Mouse (Mus musculus): ENCODE measurements at regions not wholly inside any gene's neighbourhood (a gene's known extent, or its start where the extent isn't known, plus 50 kb on each side); places are given as distances from the start of the nearest gene placed in this dataset.

DNA sequence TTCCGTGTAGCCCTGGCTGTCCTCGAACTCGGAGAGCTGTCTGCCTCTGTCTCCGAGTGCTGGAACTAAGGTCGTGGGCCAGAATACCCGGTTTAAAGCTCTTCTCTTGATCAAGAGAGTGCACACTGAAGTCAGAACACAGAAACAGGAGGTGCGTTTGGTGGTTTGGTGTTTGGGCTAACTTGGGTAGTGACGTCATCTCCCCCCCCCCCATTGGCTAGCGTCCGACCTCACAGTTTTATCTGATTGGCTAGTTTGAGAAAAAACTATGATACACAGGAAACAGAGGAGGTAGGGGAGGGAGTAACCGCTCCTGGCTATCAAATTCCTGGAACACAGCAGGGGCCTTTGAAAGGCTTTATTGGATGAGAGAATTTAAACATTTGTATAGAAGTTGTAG is 60.2 kb upstream of the Pim1 start:
- TF ChIP-seq TAL1 (IDR thresholded peaks at IDR 0.05; ENCODE audit: low read length) (no peak), POLR2AphosphoS5 (IDR thresholded peaks at IDR 0.05; ENCODE audit: borderline replicate concordance, low read depth, low read length) (no peak), RCOR1 (IDR thresholded peaks at IDR 0.05; ENCODE audit: low read depth, low read length) (0 out of 2 replicates have a peak, but pooled peaks have one; percentile 12)
- H3K9me3 ChIP-seq (replicated peaks; ENCODE audit: insufficient read depth, low read length) = no peaks in the 10 kb centered on the region
- H3K4me3 ChIP-seq (ENCODE audit: control insufficient read depth in 1 of 2, insufficient read depth in 1 of 2, low read depth in 2 of 2, low read length in 2 of 2) = no peak overlapping the region
- DNase-seq (ENCODE audit: low read depth, low spot score) = peak; percentile 32
- H3K4me1 ChIP-seq (ENCODE audit: control insufficient read depth in 1 of 2, insufficient read depth in 2 of 2, low read length in 2 of 2) = peaks cover 3 to 21% of the 10 kb centered on the region in 2 experiments; a peak in 3 of 4 replicates
- no peak overlapping the region for H3K9ac ChIP-seq (ENCODE audit: control insufficient read depth, low read depth, low read length, poor library complexity, severe bottlenecking)
- H3K79me2 ChIP-seq (ENCODE audit: control insufficient read depth, insufficient read depth, low read length, poor library complexity) = no peaks in the 10 kb centered on the region
- H3K36me3 ChIP-seq (ENCODE audit: control insufficient read depth in 1 of 2, insufficient read depth in 2 of 2, low read length in 2 of 2) = peaks cover 0 to 13% of the 10 kb centered on the region in 2 experiments; a peak in 2 of 4 replicates
- H3K27ac ChIP-seq (ENCODE audit: control insufficient read depth, low read depth, low read length) = no peak overlapping the region
- H3K27me3 ChIP-seq (ENCODE audit: control insufficient read depth in 1 of 2, insufficient read depth in 2 of 2, low read length in 2 of 2) = no peaks in the 10 kb centered on the region

DNA sequence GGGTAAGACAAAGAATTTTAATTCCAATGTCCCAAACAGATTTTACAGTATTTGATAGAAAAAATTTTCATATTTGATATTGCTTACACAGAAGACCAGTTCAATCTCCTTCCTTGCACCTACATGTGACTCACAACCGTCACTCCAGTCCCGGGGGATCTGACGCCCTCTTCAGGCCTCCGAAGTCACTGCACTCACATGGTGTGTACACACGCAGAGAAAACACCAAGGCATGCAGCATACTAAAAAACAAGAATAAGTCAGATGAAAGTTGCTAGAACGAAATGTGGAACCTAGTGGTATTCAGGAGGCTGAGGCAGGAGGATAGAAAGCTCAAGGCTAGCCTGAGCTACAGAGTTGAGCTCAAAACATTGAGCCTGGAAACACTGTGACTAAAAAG is 59.7 kb upstream of the Pim1 start:
- H3K27ac ChIP-seq (ENCODE audit: control insufficient read depth, low read depth, low read length) = no peak overlapping the region
- peaks cover 3 to 25% of the 10 kb centered on the region in 2 experiments; a peak in 3 of 4 replicates for H3K4me1 ChIP-seq (ENCODE audit: control insufficient read depth in 1 of 2, insufficient read depth in 2 of 2, low read length in 2 of 2)
- TF ChIP-seq MYB (IDR thresholded peaks at IDR 0.05; ENCODE audit: low read depth, low read length) (no peak), CTCF (IDR thresholded peaks at IDR 0.05 in 2 of 3, conservative IDR thresholded peaks at IDR 0.05 in 1 of 3; ENCODE audit: control insufficient read depth in 1 of 3, insufficient read depth in 1 of 3, low read depth in 2 of 3, low read length in 3 of 3, poor library complexity in 1 of 3, severe bottlenecking in 1 of 3) (peak in 2 of 3 experiments; percentile 16 to 17; a peak in 3 of 6 replicates), CHD2 (IDR thresholded peaks at IDR 0.05; ENCODE audit: low read length) (no peak)
- H3K9ac ChIP-seq (ENCODE audit: control insufficient read depth, low read depth, low read length, poor library complexity, severe bottlenecking) = no peak overlapping the region
- no peak overlapping the region for H3K4me3 ChIP-seq (ENCODE audit: control insufficient read depth in 1 of 2, insufficient read depth in 1 of 2, low read depth in 2 of 2, low read length in 2 of 2)
- no peaks in the 10 kb centered on the region for H3K27me3 ChIP-seq (ENCODE audit: control insufficient read depth in 1 of 2, insufficient read depth in 2 of 2, low read length in 2 of 2)
- H3K9me3 ChIP-seq (replicated peaks; ENCODE audit: insufficient read depth, low read length) = no peaks in the 10 kb centered on the region
- no peak for DNase-seq (ENCODE audit: low read depth, low spot score)
- H3K79me2 ChIP-seq (ENCODE audit: control insufficient read depth, insufficient read depth, low read length, poor library complexity) = no peaks in the 10 kb centered on the region
- peaks cover 0 to 13% of the 10 kb centered on the region in 2 experiments; a peak in 2 of 4 replicates for H3K36me3 ChIP-seq (ENCODE audit: control insufficient read depth in 1 of 2, insufficient read depth in 2 of 2, low read length in 2 of 2)

DNA sequence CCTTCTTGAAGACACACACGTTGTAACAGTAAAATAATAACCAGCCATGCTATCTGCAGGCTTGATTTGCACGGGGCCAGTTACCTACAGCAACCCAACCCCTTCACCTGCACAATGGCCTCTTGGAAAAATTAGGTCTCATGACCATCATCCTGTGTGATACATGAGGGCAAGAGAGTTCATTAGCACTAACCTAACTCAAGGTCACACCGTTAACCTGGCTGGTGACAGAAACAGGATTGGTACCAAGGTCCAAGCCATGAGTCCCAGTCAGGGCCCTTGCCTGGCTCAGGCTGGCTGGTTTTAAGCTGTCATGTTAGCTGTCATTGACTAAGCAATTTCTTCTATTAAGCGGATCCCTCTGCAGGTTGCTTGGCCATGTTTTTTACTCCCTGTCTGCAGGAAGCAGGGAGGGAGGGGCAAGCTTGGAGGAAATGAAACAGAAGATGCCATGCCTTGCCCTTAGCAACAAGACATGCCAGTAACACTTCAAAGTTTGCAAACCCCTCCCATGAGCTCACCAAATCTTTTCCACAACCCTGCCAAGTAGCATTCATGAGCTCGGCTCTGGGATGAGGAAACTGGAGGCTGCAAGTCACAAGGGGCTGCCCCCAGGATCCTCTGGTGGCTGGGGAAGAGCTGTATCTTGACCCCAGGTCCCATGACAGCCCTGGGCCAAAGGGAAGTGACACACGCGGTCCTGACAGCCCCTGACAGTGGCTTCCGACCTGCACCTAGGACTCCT is 58.8 kb upstream of the Pim1 start:
- no peak for DNase-seq (ENCODE audit: low read depth, low spot score)
- H3K79me2 ChIP-seq (ENCODE audit: control insufficient read depth, insufficient read depth, low read length, poor library complexity) = no peaks in the 10 kb centered on the region
- TF ChIP-seq EP300 (IDR thresholded peaks at IDR 0.05; ENCODE audit: low read depth in 1 of 2, low read length in 2 of 2) = no peak
- TF ChIP-seq SIN3A (IDR thresholded peaks at IDR 0.05; ENCODE audit: low read length) = no peak
- no peak for TF ChIP-seq ZNF384 (IDR thresholded peaks at IDR 0.05; ENCODE audit: low read depth, low read length)
- TF ChIP-seq POLR2AphosphoS2 (IDR thresholded peaks at IDR 0.05; ENCODE audit: low read length) = no peak
- TF ChIP-seq POLR2AphosphoS5 (IDR thresholded peaks at IDR 0.05; ENCODE audit: borderline replicate concordance, low read depth, low read length) = no peak
- no peak for TF ChIP-seq BHLHE40 (IDR thresholded peaks at IDR 0.05; ENCODE audit: borderline replicate concordance, low read depth, low read length)
- no peak for TF ChIP-seq KAT2A (conservative IDR thresholded peaks at IDR 0.05; ENCODE audit: low read depth, low read length)
- TF ChIP-seq NRF1 (IDR thresholded peaks at IDR 0.05; ENCODE audit: insufficient read depth, low read depth, low read length, poor library complexity, severe bottlenecking) = no peak
- TF ChIP-seq ETS1 (IDR thresholded peaks at IDR 0.05; ENCODE audit: low read depth, low read length) = no peak
- TF ChIP-seq MYC (IDR thresholded peaks at IDR 0.05; ENCODE audit: low read depth, low read length) = no peak
- TF ChIP-seq UBTF (IDR thresholded peaks at IDR 0.05; ENCODE audit: borderline replicate concordance, insufficient read depth, low read depth, low read length) = no peak
- no peak for TF ChIP-seq MAFK (IDR thresholded peaks at IDR 0.05; ENCODE audit: borderline replicate concordance, low read depth, low read length)
- no peak for TF ChIP-seq ELF1 (IDR thresholded peaks at IDR 0.05; ENCODE audit: low read depth, low read length)
- TF ChIP-seq MEF2A (IDR thresholded peaks at IDR 0.05; ENCODE audit: extremely low read depth, insufficient replicate concordance, low read depth, low read length, poor library complexity, severe bottlenecking) = no peak
- no peak for TF ChIP-seq ZMIZ1 (IDR thresholded peaks at IDR 0.05; ENCODE audit: low read depth, low read length)
- no peak for TF ChIP-seq CHD2 (IDR thresholded peaks at IDR 0.05; ENCODE audit: low read length)
- no peak for TF ChIP-seq GABPA (IDR thresholded peaks at IDR 0.05; ENCODE audit: low read depth, low read length)
- no peak for TF ChIP-seq POLR2A (IDR thresholded peaks at IDR 0.05; ENCODE audit: control insufficient read depth in 1 of 2, insufficient read depth in 1 of 2, low read depth in 1 of 2, low read length in 2 of 2, poor library complexity in 1 of 2)
- TF ChIP-seq ZC3H11A (IDR thresholded peaks at IDR 0.05; ENCODE audit: low read depth, low read length) = no peak
- no peaks in the 10 kb centered on the region for H3K9me3 ChIP-seq (replicated peaks; ENCODE audit: insufficient read depth, low read length)
- peaks cover 3 to 25% of the 10 kb centered on the region in 2 experiments; a peak in 3 of 4 replicates for H3K4me1 ChIP-seq (ENCODE audit: control insufficient read depth in 1 of 2, insufficient read depth in 2 of 2, low read length in 2 of 2)
- H3K27ac ChIP-seq (ENCODE audit: control insufficient read depth, low read depth, low read length) = no peak overlapping the region
- no peak overlapping the region for H3K9ac ChIP-seq (ENCODE audit: control insufficient read depth, low read depth, low read length, poor library complexity, severe bottlenecking)
- peaks cover 0 to 13% of the 10 kb centered on the region in 2 experiments; a peak in 2 of 4 replicates for H3K36me3 ChIP-seq (ENCODE audit: control insufficient read depth in 1 of 2, insufficient read depth in 2 of 2, low read length in 2 of 2)
- H3K4me3 ChIP-seq (ENCODE audit: control insufficient read depth in 1 of 2, insufficient read depth in 1 of 2, low read depth in 2 of 2, low read length in 2 of 2) = no peak overlapping the region
- H3K27me3 ChIP-seq (ENCODE audit: control insufficient read depth in 1 of 2, insufficient read depth in 2 of 2, low read length in 2 of 2) = no peaks in the 10 kb centered on the region
